Mouse (Mus musculus) liver, adult 2 months (tissue): ENCODE results near the gene Cnn1. TPM values are rescaled to one million over a fixed set of nuclear protein-coding genes. Genes with fewer than 3 reads are reported as not detected.
"Not testable (repeated sequence)": the region's sequence is repeated elsewhere in the genome, so short reads cannot be mapped to it uniquely, and the experiment has no call there.

Source experiments
- DNase-seq: peaks from one replicate; pipeline ENCODE4 v3.0.0-alpha.2; 2011; ENCODE audit warnings: low read depth, low spot score; ENCODE audit errors: extremely low read depth
- H3K27ac ChIP-seq: fragments of 200-500 bp; replicated peaks from 2 replicates; pipeline ENCODE4 v1.5.1; 2012; ENCODE audit warnings: low read depth, mild to moderate bottlenecking, control low read depth, inconsistent platforms, low read length; ENCODE audit not compliant: insufficient read depth
- H3K27me3 ChIP-seq: fragments of 200-500 bp; 2 replicates; pipeline ENCODE4 v1.6.1; 2012; ENCODE audit warnings: mild to moderate bottlenecking, moderate library complexity, low read length, inconsistent platforms; ENCODE audit not compliant: control insufficient read depth, insufficient read depth
- H3K36me3 ChIP-seq: fragments of 200-500 bp; 2 replicates; pipeline ENCODE4 v1.6.1; 2012; ENCODE audit warnings: low read length, inconsistent platforms; ENCODE audit not compliant: control insufficient read depth, insufficient read depth
- H3K4me1 ChIP-seq: fragments of 200-500 bp; 2 replicates; pipeline ENCODE4 v1.6.1; 2011; ENCODE audit warnings: low read length; ENCODE audit not compliant: control insufficient read depth, insufficient read depth
- H3K4me3 ChIP-seq: fragments of 200-500 bp; 2 replicates; pipeline ENCODE4 v1.5.1; 2011; ENCODE audit warnings: low read depth, mild to moderate bottlenecking, control low read depth, low read length, moderate library complexity; ENCODE audit not compliant: insufficient read depth
- H3K79me2 ChIP-seq: fragments of 200-500 bp; 2 replicates; pipeline ENCODE4 v1.6.1; 2012; ENCODE audit warnings: inconsistent platforms, mild to moderate bottlenecking, low read length, moderate library complexity; ENCODE audit not compliant: control insufficient read depth, insufficient read depth
- H3K9ac ChIP-seq: fragments of 200-500 bp; 2 replicates; pipeline ENCODE4 v1.6.1; 2012; ENCODE audit warnings: low read depth, mild to moderate bottlenecking, control low read depth, inconsistent platforms, low read length
- CTCF ChIP-seq: fragments of 200-500 bp; IDR thresholded peaks from 2 replicates; pipeline ENCODE4 v1.5.1; 2011; ENCODE audit warnings: low read depth, low read length, control low read depth
- POLR2A ChIP-seq: fragments of 200-500 bp; IDR thresholded peaks from 2 replicates; pipeline ENCODE4 v1.6.1; 2011; ENCODE audit warnings: low read length, control low read depth; ENCODE audit not compliant: insufficient read depth; ENCODE audit errors: extremely low read depth
- WGBS: fragments of 180-500 bp; shearing (Covaris S2); methylation state at CpG from one replicate; pipeline ENCODE4 v1.1.7; 2018; 5-methylcytosine and 5-hydroxymethylcytosine counted together
- polyA plus RNA-seq: library from polyadenylated mRNA; depleted of rRNA; stranded (reverse); fragments of >200 nt; gene quantifications from 2 replicates; pipeline ENCODE4 v1.2.3, GENCODE M21; 2012
- total RNA-seq: library from RNA; depleted of rRNA; stranded (reverse); fragments of >200 nt; gene quantifications from 2 replicates; pipeline ENCODE4 v1.2.3, GENCODE M21; 2014

Cnn1 gene
- total and polyA plus RNA-seq, 2 experiments: 0.22 to 0.28 TPM

GRCm38 (mm10) chr9:22067195-22067594 is 31.8 kb upstream of the Cnn1 start:
- peaks cover 7% of the 10 kb centered on the region for H3K4me1 ChIP-seq
- no peak overlapping the region for H3K27ac ChIP-seq
- no peak for DNase-seq
- WGBS: 95% methylated on average over 5 of the region's 5 CpGs
- H3K27me3 ChIP-seq: no peaks in the 10 kb centered on the region
- no peaks in the 10 kb centered on the region for H3K79me2 ChIP-seq
- H3K4me3 ChIP-seq: no peak overlapping the region
- H3K36me3 ChIP-seq: peaks cover 4% of the 10 kb centered on the region; the same call in 1 of the 2 replicates
- no peak overlapping the region for H3K9ac ChIP-seq
- TF ChIP-seq CTCF (no peak), POLR2A (no peak)

- Histone ChIP-seq H3K27me3 (no peaks in the 10 kb centered on the region), H3K4me1 (peaks cover 7% of the 10 kb centered on the region), H3K27ac (peak overlapping the region; percentile 41), H3K4me3 (no peak overlapping the region), H3K79me2 (no peaks in the 10 kb centered on the region), H3K36me3 (peaks cover 1% of the 10 kb centered on the region; the same call in 1 of the 2 replicates), H3K9ac (peak overlapping the region; percentile 62)
- TF ChIP-seq CTCF (no peak), POLR2A (no peak)
- 57% methylated on average over 4 of the region's 4 CpGs for WGBS
- peak; percentile 33 for DNase-seq
Measured at GRCm38 (mm10) chr9:22069881-22070553, 29.0 kb upstream of the Cnn1 start.

GRCm38 (mm10) chr9:22070791-22071573 is 28.0 kb upstream of the Cnn1 start, which contains the start of the genes Gm49318 and Zfp653:
Gene Gm49318 (minus strand): TSS chr9:22071259.
Gene Zfp653 (minus strand): TSS chr9:22071376.
- Histone ChIP-seq H3K27me3 (no peaks in the 10 kb centered on the region), H3K27ac (peak within 1 kb of the TSS; percentile 72), H3K36me3 (no peaks in the 10 kb centered on the region), H3K4me1 (peaks cover 5% of the 10 kb centered on the region), H3K4me3 (peak within 1 kb of the TSS; percentile 69), H3K79me2 (no peaks in the 10 kb centered on the region), H3K9ac (peak within 1 kb of the TSS; percentile 85)
- TF ChIP-seq CTCF (no peak), POLR2A (peak; percentile 50; the same call in 1 of the 2 replicates)
- WGBS: under 1% methylated on average over 78 of the region's 87 CpGs
- peak; percentile 93 for DNase-seq

GRCm38 (mm10) chr9:22072276-22072675 is 26.7 kb upstream of the Cnn1 start:
- Histone ChIP-seq H3K27me3 (no peaks in the 10 kb centered on the region), H3K79me2 (no peaks in the 10 kb centered on the region), H3K4me3 (no peak overlapping the region), H3K27ac (no peak overlapping the region), H3K4me1 (peaks cover 5% of the 10 kb centered on the region), H3K9ac (no peak overlapping the region), H3K36me3 (no peaks in the 10 kb centered on the region; the same call in 1 of the 2 replicates)
- DNase-seq: no peak
- no peak for TF ChIP-seq POLR2A
- WGBS: 88% methylated on average over 4 of the region's 4 CpGs

- DNase-seq, H3K36me3 ChIP-seq: not testable (repeated sequence)
Measured at GRCm38 (mm10) chr9:22075778-22076177, 23.2 kb upstream of the Cnn1 start.

GRCm38 (mm10) chr9:22076223-22076622 is 22.8 kb upstream of the Cnn1 start:
- Histone ChIP-seq H3K4me3 (no peak overlapping the region), H3K36me3 (peaks cover 2% of the 10 kb centered on the region; the same call in 1 of the 2 replicates), H3K27me3 (no peaks in the 10 kb centered on the region), H3K79me2 (no peaks in the 10 kb centered on the region), H3K9ac (no peak overlapping the region), H3K27ac (no peak overlapping the region), H3K4me1 (no peaks in the 10 kb centered on the region)
- TF ChIP-seq POLR2A (no peak), CTCF (no peak)
- 97% methylated on average over 23 of the region's 23 CpGs for WGBS
- no peak for DNase-seq

More at GRCm38 (mm10) chr9:22075778-22076177, 23.2 kb upstream of the Cnn1 start:
- not testable (repeated sequence) for H3K9ac ChIP-seq, H3K4me1 ChIP-seq, H3K4me3 ChIP-seq, H3K79me2 ChIP-seq, H3K27ac ChIP-seq, H3K27me3 ChIP-seq
- 81% methylated on average over 5 of the region's 5 CpGs for WGBS
